Comparison of ENCODE assay signal across 8 mouse cellular contexts in genomic region chr11:98458121-98458990, GRCm38 (mm10). TPM values are rescaled to one million over a fixed set of nuclear protein-coding genes. Genes with fewer than 3 reads are reported as not detected.
A peak's percentile ranks its signal among the peaks of the same experiment; 100 is the strongest.
DNase-seq lines count a peak whose midpoint lies in the region; ATAC-seq and TF ChIP-seq lines count a peak whose summit lies in the region.

No protein-coding gene starts in this region.

- peaks cover 19% of the 10 kb centered on the region for H3K4me1 ChIP-seq in heart, embryonic 10.5 days
- H3K4me1 ChIP-seq in E14TG2a.4 (replicated peaks; ENCODE audit: low read depth, low read length), result peaks cover 65% of the 10 kb centered on the region
- peaks cover 2% of the 10 kb centered on the region for H3K4me1 ChIP-seq in forebrain, embryonic 16.5 days (replicated peaks; ENCODE audit: control insufficient read depth, insufficient read depth, low read length)

- H3K9ac ChIP-seq in forebrain, embryonic 16.5 days (replicated peaks; ENCODE audit: low read depth, low read length), result peak overlapping the region; percentile 70

- peak overlapping the region; percentile 78 for H3K4me2 ChIP-seq in forebrain, embryonic 16.5 days (ENCODE audit: low read length)

- peak overlapping the region; percentile 74 for H3K4me3 ChIP-seq in heart, embryonic 10.5 days
- peak overlapping the region; percentile 81 for H3K4me3 ChIP-seq in E14TG2a.4 (replicated peaks; ENCODE audit: low read length)
- peak overlapping the region; percentile 63 for H3K4me3 ChIP-seq in forebrain, embryonic 16.5 days (replicated peaks; ENCODE audit: low read length)

- peaks cover 57% of the 10 kb centered on the region for H3K27me3 ChIP-seq in heart, embryonic 10.5 days (ENCODE audit: insufficient read depth, poor library complexity, severe bottlenecking)
- H3K27me3 ChIP-seq in E14TG2a.4 (ENCODE audit: insufficient read depth, low read length), result peaks cover 30% of the 10 kb centered on the region
- H3K27me3 ChIP-seq in forebrain, embryonic 16.5 days (replicated peaks; ENCODE audit: control insufficient read depth, insufficient read depth, low read length), result peaks cover 20% of the 10 kb centered on the region

- 2% methylated on average over 26 of the region's 30 CpGs for WGBS in heart, embryonic 10.5 days
- 5% methylated on average over 26 of the region's 30 CpGs for WGBS in forebrain, embryonic 16.5 days

- ATAC-seq in forebrain, embryonic 16.5 days, result peak; percentile 34; the same call in 1 of the 2 replicates

- peak overlapping the region; percentile 89 for H3K27ac ChIP-seq in heart, embryonic 10.5 days
- no peak overlapping the region for H3K27ac ChIP-seq in forebrain, embryonic 16.5 days (ENCODE audit: low read length)

- no peak for TF ChIP-seq CTCF in E14TG2a.4 (conservative IDR thresholded peaks at IDR 0.05; ENCODE audit: low read length)

- no peaks in the 10 kb centered on the region for H3K9me3 ChIP-seq in heart, embryonic 10.5 days
- no peaks in the 10 kb centered on the region for H3K9me3 ChIP-seq in E14TG2a.4 (ENCODE audit: low read length)
- H3K9me3 ChIP-seq in forebrain, embryonic 16.5 days (ENCODE audit: control insufficient read depth, low read length), result no peaks in the 10 kb centered on the region

- H3K36me3 ChIP-seq in heart, embryonic 10.5 days, result 0 out of 2 replicates have a peak, but pooled peaks cover 7% of the 10 kb centered on the region
- peaks cover 30% of the 10 kb centered on the region for H3K36me3 ChIP-seq in E14TG2a.4 (ENCODE audit: insufficient read depth, low read length)
- no peaks in the 10 kb centered on the region for H3K36me3 ChIP-seq in forebrain, embryonic 16.5 days (ENCODE audit: control insufficient read depth, insufficient read depth)

- no peak for DNase-seq in heart, embryonic 10.5 days (ENCODE audit: low spot score)
- DNase-seq in heart, adult 11 months, result no peak
- peak; percentile 23 for DNase-seq in mesoderm, embryonic 11.5 days (ENCODE audit: low read depth, low spot score)
- no peak for DNase-seq in left cerebral cortex, adult 9 months (ENCODE audit: low spot score in 2 of 2)
- DNase-seq in adrenal gland, postnatal 10 days, result no peak
- no peak for DNase-seq in layer of hippocampus, adult 9-10 months (ENCODE audit: low spot score)

RNA-seq across cellular contexts. Expression of gene Grb7, which starts 12.2 kb away (rescaled TPM):
- 2.5 and 15.3 TPM in 2 replicates for polyA plus RNA-seq in heart, embryonic 10.5 days (2016; fragmentation: Nextera tagmentation; extraction: Ambion mirVana)
- 0.51 and 0.70 TPM in 2 replicates for polyA plus RNA-seq in forebrain, embryonic 16.5 days (2015; fragmentation: Nextera tagmentation; extraction: Ambion mirVana)
- 10 to 100 TPM in 1 of 2 experiments, 1 to 10 TPM in 1; 6.9 to 11.1 TPM for total RNA-seq in adrenal gland, postnatal 10 days (2021)

RNA-seq across cellular contexts. Expression of gene Mien1, which starts 19.6 kb away (rescaled TPM):
- polyA plus RNA-seq in heart, embryonic 10.5 days (2016; fragmentation: Nextera tagmentation; extraction: Ambion mirVana), result 98.9 and 103 TPM in 2 replicates
- 243 and 253 TPM in 2 replicates for polyA plus RNA-seq in forebrain, embryonic 16.5 days (2015; fragmentation: Nextera tagmentation; extraction: Ambion mirVana)
- total RNA-seq in adrenal gland, postnatal 10 days (2021), result 10 to 100 TPM; 58.0 to 62.5 TPM

RNA-seq across cellular contexts. Expression of gene Erbb2, which starts 46.1 kb away (rescaled TPM):
- 47.4 and 70.6 TPM in 2 replicates for polyA plus RNA-seq in heart, embryonic 10.5 days (2016; fragmentation: Nextera tagmentation; extraction: Ambion mirVana)
- 4.9 and 6.2 TPM in 2 replicates for polyA plus RNA-seq in forebrain, embryonic 16.5 days (2015; fragmentation: Nextera tagmentation; extraction: Ambion mirVana)
- 1 to 10 TPM; 6.0 to 7.6 TPM for total RNA-seq in adrenal gland, postnatal 10 days (2021)

RNA-seq across cellular contexts. Expression of gene Pgap3, which starts 58.1 kb away (rescaled TPM):
- polyA plus RNA-seq in heart, embryonic 10.5 days (2016; fragmentation: Nextera tagmentation; extraction: Ambion mirVana), result 15.3 and 21.3 TPM in 2 replicates
- polyA plus RNA-seq in forebrain, embryonic 16.5 days (2015; fragmentation: Nextera tagmentation; extraction: Ambion mirVana), result 7.4 and 9.4 TPM in 2 replicates
- 1 to 10 TPM; 4.9 to 6.8 TPM for total RNA-seq in adrenal gland, postnatal 10 days (2021)
